Mouse (Mus musculus) heart, postnatal 10 days (tissue): ENCODE results near the gene Klk1. TPM values are rescaled to one million over a fixed set of nuclear protein-coding genes. Genes with fewer than 3 reads are reported as not detected.

Experiments used
- total RNA-seq, 2 experiments: library from RNA; stranded (reverse); gene quantifications; 2 replicates each; pipeline ENCODE4 v1.2.3; 2021

Gene Klk1
- total RNA-seq, 2 experiments from 2014 or later: not detected

Other genes with a start within 250 kb of the Klk1 start
- gene Klk1b9, start 249.3 kb upstream of the Klk1 start, total RNA-seq: not detected
- not detected for gene Klk1b11, start 229.5 kb upstream of the Klk1 start, total RNA-seq
- not detected for gene Klk1b26, start 213.2 kb upstream of the Klk1 start, total RNA-seq
- gene Klk1b27, start 173.1 kb upstream of the Klk1 start, total RNA-seq: not detected
- not detected for gene Klk1b21, start 123.0 kb upstream of the Klk1 start, total RNA-seq
- gene Klk1b22, start 112.7 kb upstream of the Klk1 start, total RNA-seq: not detected
- gene Klk1b16, start 88.6 kb upstream of the Klk1 start, total RNA-seq: not detected
- gene Klk1b24, start 37.1 kb upstream of the Klk1 start, total RNA-seq: not detected
- gene Klk1b3, start 27.2 kb upstream of the Klk1 start, total RNA-seq: not detected
- not detected for gene Klk1b4, start 17.9 kb upstream of the Klk1 start, total RNA-seq
- gene Klk1b5, start 9.4 kb upstream of the Klk1 start, total RNA-seq: not detected
- not detected for gene Gm36864, start 10.8 kb downstream of the Klk1 start, total RNA-seq
- gene 1700028J19Rik, start 21.3 kb downstream of the Klk1 start, total RNA-seq: under 1 TPM; 0.47 to 0.53 TPM
- 10 to 100 TPM; 34.9 to 42.1 TPM for gene 2410002F23Rik, start 21.4 kb downstream of the Klk1 start, total RNA-seq
- gene Acp4, start 32.0 kb downstream of the Klk1 start, total RNA-seq: not detected
- gene Gm15517, start 36.1 kb downstream of the Klk1 start, total RNA-seq: not detected
- 1 to 10 TPM; 1.1 TPM for gene Clec11a, start 81.5 kb downstream of the Klk1 start, total RNA-seq
- 1 to 10 TPM; 1.4 TPM for gene Shank1, start 84.9 kb downstream of the Klk1 start, total RNA-seq
- gene Syt3, start 158.7 kb downstream of the Klk1 start, total RNA-seq: 1 to 10 TPM in 1 of 2 experiments, under 1 TPM in 1; 0.74 to 1.3 TPM
- gene 1700008O03Rik, start 160.5 kb downstream of the Klk1 start, total RNA-seq: under 1 TPM in 1 of 2 experiments, not detected in 1; 0.40 TPM
- gene Lrrc4b, start 203.7 kb downstream of the Klk1 start, total RNA-seq: 10 to 100 TPM; 28.3 to 39.0 TPM
- under 1 TPM; 0.79 to 0.93 TPM for gene Aspdh, start 240.0 kb downstream of the Klk1 start, total RNA-seq
- gene Josd2, start 242.6 kb downstream of the Klk1 start, total RNA-seq: 10 to 100 TPM; 70.3 to 79.0 TPM